Mouse (Mus musculus) megakaryocyte-erythroid progenitor cell, adult 5 weeks (primary cell): ENCODE results near the gene Lrrc59. TPM values are rescaled to one million over a fixed set of nuclear protein-coding genes. Genes with fewer than 3 reads are reported as not detected.

Source experiments
- polyA plus RNA-seq: library from polyadenylated mRNA; stranded (reverse); fragments of >175 nt; gene quantifications from 2 replicates; pipeline ENCODE4 v1.2.3, GENCODE M21; 2012

Gene Lrrc59
- polyA plus RNA-seq: 158 and 177 TPM in 2 replicates

DNA sequence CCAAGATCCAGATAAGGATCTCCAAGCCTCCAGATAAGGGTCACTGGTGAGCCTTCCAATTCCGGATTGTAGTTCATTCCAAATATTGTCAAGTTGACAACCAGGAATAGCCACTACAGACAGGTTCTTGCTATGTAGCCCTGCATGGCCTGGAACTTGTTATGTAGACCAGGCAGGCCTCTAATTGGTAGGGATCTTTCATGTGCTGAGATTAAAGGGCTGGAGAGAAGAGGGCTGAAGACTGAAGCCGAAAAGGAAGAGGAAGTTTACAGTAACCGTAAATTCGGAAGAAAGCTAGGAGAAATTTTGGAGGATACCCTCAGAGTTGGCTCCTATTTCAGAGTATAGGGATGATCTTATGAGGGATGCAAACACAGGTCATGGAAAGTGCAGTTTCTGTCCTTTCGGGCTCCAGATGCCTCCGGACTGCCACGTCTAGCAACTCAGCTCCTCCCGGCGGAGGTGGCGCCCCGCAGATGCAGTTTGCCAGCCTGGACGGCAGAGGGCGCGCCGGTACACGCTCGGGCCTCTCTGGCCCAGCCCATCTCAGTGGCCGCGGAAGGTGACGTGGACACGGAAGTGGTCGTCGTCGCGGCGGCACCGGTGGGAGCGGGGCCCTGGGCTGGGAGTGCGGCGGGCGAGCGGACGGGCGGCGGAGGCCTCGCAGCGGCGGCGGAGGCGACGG is at the start of gene Lrrc59:
Lrrc59 (plus strand) TSS at position 569 of the 685 bp plus-strand sequence.

DNA sequence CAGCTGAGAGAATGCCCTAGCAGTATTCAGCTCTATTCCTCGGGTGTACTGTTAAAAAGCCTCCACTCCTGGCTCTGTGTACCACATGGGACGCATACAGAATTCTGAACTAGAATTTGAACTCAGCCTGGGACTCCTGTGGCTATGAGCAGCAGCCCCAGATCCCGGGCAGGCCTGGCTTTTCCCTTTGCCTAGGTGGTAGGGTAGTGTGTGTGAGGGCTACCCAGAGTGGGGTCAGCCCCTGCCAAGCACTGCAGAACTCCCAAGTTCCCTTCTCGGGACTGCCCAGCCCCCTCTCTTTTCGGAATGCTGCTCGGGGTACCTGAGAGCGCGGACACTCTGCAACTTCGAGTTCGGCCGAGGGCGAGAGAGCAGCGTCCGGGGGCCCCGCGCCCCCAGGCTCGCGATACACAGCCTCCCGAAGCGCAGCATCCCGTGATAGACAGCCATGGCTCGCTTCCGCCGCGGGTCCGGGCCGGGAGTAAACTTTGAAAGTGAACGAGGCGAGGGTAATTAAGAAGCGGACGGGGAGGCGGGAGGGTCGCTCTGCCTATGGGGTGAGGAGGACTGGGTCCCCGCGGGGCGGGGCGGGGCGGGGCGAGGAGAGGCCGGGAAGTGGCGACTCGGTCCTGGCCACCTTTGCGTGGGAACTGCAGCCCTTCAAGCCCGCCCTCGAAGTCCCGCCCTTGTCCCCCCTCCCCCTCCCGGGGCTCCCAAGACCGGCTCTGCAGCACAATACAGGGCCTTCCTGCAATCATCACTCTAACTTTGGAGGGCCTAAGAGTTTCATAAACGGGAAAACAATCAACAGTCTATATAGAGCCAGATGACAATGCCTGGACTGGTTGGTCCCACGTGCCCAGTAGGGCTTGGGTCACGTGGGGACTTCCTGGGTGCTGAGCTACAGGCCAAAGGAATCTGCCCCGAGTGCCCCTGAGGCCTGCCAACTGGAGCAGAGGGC is 28.0 kb upstream of the Lrrc59 start, which contains the start of gene Acsf2:
Acsf2 (minus strand) TSS at position 551 of the 961 bp plus-strand sequence.

DNA sequence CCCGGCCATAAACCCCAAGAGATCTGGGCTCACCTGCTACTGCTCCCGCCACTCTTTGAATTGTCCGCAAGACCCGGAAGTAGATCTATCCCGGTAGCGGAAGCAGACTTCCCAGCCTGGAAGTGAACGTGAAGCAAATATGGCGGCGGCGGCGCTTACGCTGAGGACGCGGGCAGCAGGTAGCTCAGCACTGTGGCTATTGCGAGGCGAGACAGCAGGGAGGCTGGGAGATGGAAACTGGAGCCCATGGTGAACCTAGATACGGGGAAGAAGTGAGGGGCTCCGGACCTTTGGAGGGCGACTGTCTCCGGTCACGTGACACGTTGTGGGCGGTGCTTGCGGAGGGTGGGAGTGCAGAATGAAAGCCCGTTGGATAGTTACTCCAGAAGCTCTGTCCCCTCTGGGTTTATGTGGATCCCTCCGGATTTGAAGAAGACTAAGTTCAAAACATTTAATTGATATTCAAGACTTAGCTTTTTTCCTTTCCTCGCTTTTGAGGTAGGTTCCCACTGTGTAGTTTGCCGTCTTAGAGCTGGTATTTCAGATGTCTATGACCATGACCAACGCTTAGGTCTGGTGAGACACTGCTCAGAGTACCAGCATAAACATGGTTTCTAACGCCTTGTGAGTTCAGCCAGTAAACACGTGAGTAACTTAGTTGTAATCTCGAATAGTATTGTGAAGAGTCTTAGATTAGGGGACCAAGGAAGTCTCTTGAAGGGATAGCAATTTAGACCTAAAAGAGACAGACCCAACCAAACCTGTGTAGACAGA is 24.3 kb downstream of the Lrrc59 start, which contains the start of the genes Mrpl27 and Eme1:
Mrpl27 (plus strand) TSS at position 105 of the 774 bp plus-strand sequence.
Eme1 (minus strand) TSS at position 302 of the 774 bp plus-strand sequence.

DNA sequence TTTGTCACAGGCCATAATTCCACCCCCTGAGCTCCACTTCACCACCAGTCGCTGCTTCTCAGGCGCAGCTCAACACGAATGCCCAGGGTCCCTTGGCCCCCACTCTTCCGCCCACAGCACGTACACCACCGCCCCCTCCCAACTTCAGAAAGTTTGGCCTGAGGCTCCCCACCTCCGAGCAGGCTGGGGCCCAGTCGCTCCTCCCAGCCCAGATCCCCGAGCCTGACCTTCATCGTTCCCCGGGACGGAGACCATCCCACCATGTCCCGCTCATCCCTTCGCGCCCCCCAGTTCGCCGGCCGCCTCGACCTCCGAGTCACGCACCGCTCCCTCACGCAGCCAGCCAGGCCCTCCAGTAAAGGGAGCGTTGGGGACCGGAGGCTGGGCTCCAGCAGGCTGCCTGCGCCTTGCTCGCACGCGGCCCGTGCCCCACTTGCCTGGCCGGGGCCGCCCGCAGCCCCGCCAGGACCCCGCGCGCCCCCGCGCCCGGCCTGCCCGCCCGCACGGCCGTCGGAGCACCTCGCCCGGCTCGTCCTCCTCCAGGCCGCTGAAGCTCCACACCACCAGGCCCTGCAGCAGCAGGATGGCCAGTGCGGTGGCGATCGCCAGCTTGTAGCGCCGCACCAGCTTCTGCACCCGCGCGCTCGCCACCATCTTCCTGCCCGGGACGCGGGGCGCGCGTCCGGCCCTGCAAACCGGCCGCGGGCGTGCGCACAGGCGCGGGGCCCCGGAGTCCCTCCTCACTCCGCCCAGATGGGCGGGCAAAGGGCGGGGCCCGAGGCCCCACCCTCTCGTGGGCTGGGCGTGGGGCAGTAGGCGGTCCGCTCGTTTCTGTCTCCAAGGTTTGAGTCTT is 47.4 kb downstream of the Lrrc59 start, which contains the start of gene Xylt2:
Xylt2 (minus strand) TSS at position 762 of the 853 bp plus-strand sequence.

Other genes starting within 250 kb of the Lrrc59 start
- 0.17 and 0.32 TPM in 2 replicates for gene Abcc3, start 236.8 kb upstream of the Lrrc59 start, polyA plus RNA-seq
- gene Cacna1g, start 155.6 kb upstream of the Lrrc59 start, polyA plus RNA-seq: 0.78 and 0.82 TPM in 2 replicates
- gene Spata20, start 143.6 kb upstream of the Lrrc59 start, polyA plus RNA-seq: not detected in 2 replicates
- gene Epn3, start 129.8 kb upstream of the Lrrc59 start, polyA plus RNA-seq: 0.02 and 0.05 TPM in 2 replicates
- gene Mycbpap, start 108.0 kb upstream of the Lrrc59 start, polyA plus RNA-seq: 0.34 and 0.36 TPM in 2 replicates
- gene Rsad1, start 80.5 kb upstream of the Lrrc59 start, polyA plus RNA-seq: 4.1 and 7.2 TPM in 2 replicates
- gene Chad, start 64.7 kb upstream of the Lrrc59 start, polyA plus RNA-seq: 0.69 and 0.91 TPM in 2 replicates
- 27.1 and 40.1 TPM in 2 replicates for gene Acsf2, start 27.9 kb upstream of the Lrrc59 start, polyA plus RNA-seq
- gene Mrpl27, start 24.0 kb downstream of the Lrrc59 start, polyA plus RNA-seq: 63.3 and 70.0 TPM in 2 replicates
- gene Eme1, start 24.2 kb downstream of the Lrrc59 start, polyA plus RNA-seq: 9.7 and 9.8 TPM in 2 replicates
- gene Xylt2, start 47.7 kb downstream of the Lrrc59 start, polyA plus RNA-seq: 12.5 and 14.2 TPM in 2 replicates
- gene Gm11541, start 74.7 kb downstream of the Lrrc59 start, polyA plus RNA-seq: not detected in 2 replicates
- 0.04 TPM in 1 of 2 replicates, not detected in the other for gene Cdc34b, start 112.0 kb downstream of the Lrrc59 start, polyA plus RNA-seq
- not detected in 2 replicates for gene Tmem92, start 152.9 kb downstream of the Lrrc59 start, polyA plus RNA-seq